Mouse (Mus musculus): ENCODE results near the gene Gfra4. TPM values are rescaled to one million over a fixed set of nuclear protein-coding genes. Genes with fewer than 3 reads are reported as not detected.

Gene Gfra4
- total and polyA plus RNA-seq, 3 experiments: 7.2 to 21.3 (median 8.4) TPM

GRCm38 (mm10) chr2:131080507-131080906 is 37.6 kb upstream of the Gfra4 start:
- H3K4me1 ChIP-seq (ENCODE audit: control insufficient read depth, insufficient read depth, low read length): no peaks in the 10 kb centered on the region
- H3K4me3 ChIP-seq: no peak overlapping the region
- 64% methylated on average over 5 of the region's 5 CpGs for WGBS
- H3K36me3 ChIP-seq (ENCODE audit: control insufficient read depth, insufficient read depth, low read length): no peaks in the 10 kb centered on the region
- no peak overlapping the region for H3K9ac ChIP-seq (ENCODE audit: low read depth, low read length)
- H3K79me2 ChIP-seq (replicated peaks; ENCODE audit: control insufficient read depth, insufficient read depth, low read length): no peaks in the 10 kb centered on the region
- intact Hi-C loops (cut with DNase I): no loop called here
- no peak for TF ChIP-seq CTCF (IDR thresholded peaks at IDR 0.05)
- TF ChIP-seq EP300 (IDR thresholded peaks at IDR 0.05; ENCODE audit: insufficient read depth, low read depth, low read length): no peak
- TF ChIP-seq POLR2A (IDR thresholded peaks at IDR 0.05; ENCODE audit: insufficient read depth, low read depth, low read length): no peak
- DNase-seq: no peak
- H3K27ac ChIP-seq: no peak overlapping the region
- H3K27me3 ChIP-seq (ENCODE audit: control insufficient read depth, insufficient read depth, low read length): no peaks in the 10 kb centered on the region

DNA sequence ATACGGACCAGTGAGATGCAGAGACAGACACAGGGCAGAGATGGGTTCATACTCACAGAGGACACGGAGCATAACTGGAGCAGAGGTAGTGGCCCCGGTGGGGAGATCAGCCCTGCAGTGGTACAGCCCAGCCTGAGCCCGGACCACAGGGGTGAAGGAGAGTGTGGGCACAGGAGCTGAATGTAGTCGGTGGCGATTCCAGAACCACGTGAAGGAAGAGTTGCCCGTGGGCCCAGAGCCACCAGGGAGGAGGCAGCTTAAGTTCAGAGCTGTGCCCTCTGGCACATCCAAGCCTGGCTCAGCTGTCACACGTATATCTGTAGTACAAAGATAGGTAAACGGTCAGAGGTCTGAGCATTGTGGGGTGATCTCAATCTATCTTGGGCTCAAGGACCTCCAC is 29.6 kb upstream of the Gfra4 start:
- intact Hi-C loops (cut with DNase I): no loop called here
- Histone ChIP-seq H3K27me3 (ENCODE audit: control insufficient read depth, insufficient read depth, low read length) (no peaks in the 10 kb centered on the region), H3K4me1 (ENCODE audit: control insufficient read depth, insufficient read depth, low read length) (no peaks in the 10 kb centered on the region), H3K36me3 (ENCODE audit: control insufficient read depth, insufficient read depth, low read length) (no peaks in the 10 kb centered on the region), H3K4me3 (no peak overlapping the region), H3K9ac (ENCODE audit: low read depth, low read length) (no peak overlapping the region), H3K79me2 (replicated peaks; ENCODE audit: control insufficient read depth, insufficient read depth, low read length) (no peaks in the 10 kb centered on the region), H3K27ac (no peak overlapping the region)
- 87% methylated on average over 10 of the region's 10 CpGs for WGBS
- TF ChIP-seq POLR2A (IDR thresholded peaks at IDR 0.05; ENCODE audit: insufficient read depth, low read depth, low read length): no peak
- no peak for TF ChIP-seq EP300 (IDR thresholded peaks at IDR 0.05; ENCODE audit: insufficient read depth, low read depth, low read length)
- no peak for TF ChIP-seq CTCF (IDR thresholded peaks at IDR 0.05)
- DNase-seq: no peak

- Histone ChIP-seq H3K4me1 (ENCODE audit: control insufficient read depth, insufficient read depth, low read length) (0 out of 2 replicates have a peak, but pooled peaks cover 1% of the 10 kb centered on the region), H3K27me3 (ENCODE audit: control insufficient read depth, insufficient read depth, low read length) (peaks cover 1% of the 10 kb centered on the region; the same call in 1 of the 2 replicates), H3K36me3 (ENCODE audit: control insufficient read depth, insufficient read depth, low read length) (no peaks in the 10 kb centered on the region), H3K27ac (no peak overlapping the region), H3K9ac (ENCODE audit: low read depth, low read length) (no peak overlapping the region), H3K79me2 (replicated peaks; ENCODE audit: control insufficient read depth, insufficient read depth, low read length) (no peaks in the 10 kb centered on the region), H3K4me3 (no peak overlapping the region)
- no peak for DNase-seq
- TF ChIP-seq CTCF (IDR thresholded peaks at IDR 0.05) (no peak), POLR2A (IDR thresholded peaks at IDR 0.05; ENCODE audit: insufficient read depth, low read depth, low read length) (no peak), EP300 (IDR thresholded peaks at IDR 0.05; ENCODE audit: insufficient read depth, low read depth, low read length) (no peak)
- 60% methylated on average over 6 of the region's 6 CpGs for WGBS
- intact Hi-C loops (cut with DNase I): no loop called here
Measured at GRCm38 (mm10) chr2:131067481-131067880, 24.6 kb upstream of the Gfra4 start.

DNA sequence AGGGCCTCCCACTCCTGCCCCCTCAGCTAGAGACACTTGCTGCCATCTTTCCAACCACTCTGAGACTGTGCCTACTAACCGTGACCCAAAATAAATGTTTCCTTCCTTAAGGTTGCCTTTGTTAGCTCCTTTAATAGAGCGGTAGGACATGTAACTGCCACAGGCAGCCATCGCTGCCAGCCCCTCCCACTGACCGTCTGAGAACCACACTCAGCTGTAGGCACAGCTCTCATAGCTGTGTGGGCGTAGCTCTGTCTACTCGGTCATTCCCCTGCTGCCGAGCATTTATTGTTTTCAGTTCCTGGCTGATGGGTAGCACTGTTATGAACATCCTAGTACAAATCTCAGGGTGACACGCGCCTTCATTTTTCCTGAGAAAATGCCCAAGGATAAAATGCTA is 23.5 kb upstream of the Gfra4 start:
- no peak overlapping the region for H3K27ac ChIP-seq
- peaks cover 1% of the 10 kb centered on the region; the same call in 1 of the 2 replicates for H3K27me3 ChIP-seq (ENCODE audit: control insufficient read depth, insufficient read depth, low read length)
- no peaks in the 10 kb centered on the region for H3K36me3 ChIP-seq (ENCODE audit: control insufficient read depth, insufficient read depth, low read length)
- H3K4me1 ChIP-seq (ENCODE audit: control insufficient read depth, insufficient read depth, low read length): peaks cover 1% of the 10 kb centered on the region; the same call in 1 of the 2 replicates
- 64% methylated on average over 9 of the region's 9 CpGs for WGBS
- no peak overlapping the region for H3K4me3 ChIP-seq
- no peak overlapping the region for H3K9ac ChIP-seq (ENCODE audit: low read depth, low read length)
- intact Hi-C loops (cut with DNase I): no loop called here
- no peaks in the 10 kb centered on the region for H3K79me2 ChIP-seq (replicated peaks; ENCODE audit: control insufficient read depth, insufficient read depth, low read length)
- TF ChIP-seq CTCF (IDR thresholded peaks at IDR 0.05) (no peak), EP300 (IDR thresholded peaks at IDR 0.05; ENCODE audit: insufficient read depth, low read depth, low read length) (no peak), POLR2A (IDR thresholded peaks at IDR 0.05; ENCODE audit: insufficient read depth, low read depth, low read length) (no peak)
- DNase-seq: no peak

DNA sequence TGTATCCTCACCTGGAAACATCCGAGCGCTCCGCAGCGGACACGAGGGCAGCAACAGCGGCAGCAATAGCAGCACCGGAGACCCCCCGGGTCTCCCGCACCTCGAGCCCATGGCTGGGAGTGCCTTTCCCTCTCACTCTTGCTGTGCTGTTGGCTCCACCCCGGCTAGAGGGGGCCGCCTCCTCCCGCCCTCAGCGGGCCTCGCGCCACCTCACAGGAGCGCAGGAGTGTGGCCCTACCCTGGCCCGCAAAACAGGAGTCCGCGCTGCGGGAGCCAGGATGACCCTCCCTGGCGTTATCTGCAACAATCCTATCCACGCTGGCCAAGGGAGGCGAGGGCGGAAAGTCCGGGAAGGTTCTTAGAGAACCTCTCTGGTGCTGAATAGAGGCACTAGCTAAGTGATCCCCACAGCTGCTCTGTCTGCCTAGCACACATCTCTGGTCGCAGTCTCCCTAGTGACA is 20.5 kb upstream of the Gfra4 start, which contains the start of gene Adam33:
TSS of gene Adam33 (minus strand) at position 411 of the 461 bp plus-strand sequence.
- H3K4me1 ChIP-seq (ENCODE audit: control insufficient read depth, insufficient read depth, low read length): peaks cover 8% of the 10 kb centered on the region
- intact Hi-C loops (cut with DNase I): no loop called here
- no peak within 1 kb of the TSS for H3K9ac ChIP-seq (ENCODE audit: low read depth, low read length)
- no peak within 1 kb of the TSS for H3K27ac ChIP-seq
- DNase-seq: peak in 1 of 2 experiments; percentile 39
- peaks cover 1% of the 10 kb centered on the region; the same call in 1 of the 2 replicates for H3K27me3 ChIP-seq (ENCODE audit: control insufficient read depth, insufficient read depth, low read length)
- TF ChIP-seq CTCF (IDR thresholded peaks at IDR 0.05) (no peak), POLR2A (IDR thresholded peaks at IDR 0.05; ENCODE audit: insufficient read depth, low read depth, low read length) (no peak), EP300 (IDR thresholded peaks at IDR 0.05; ENCODE audit: insufficient read depth, low read depth, low read length) (no peak)
- no peak within 1 kb of the TSS for H3K4me3 ChIP-seq
- H3K36me3 ChIP-seq (ENCODE audit: control insufficient read depth, insufficient read depth, low read length): no peaks in the 10 kb centered on the region
- 6% methylated on average over 23 of the region's 27 CpGs for WGBS
- no peaks in the 10 kb centered on the region for H3K79me2 ChIP-seq (replicated peaks; ENCODE audit: control insufficient read depth, insufficient read depth, low read length)

DNA sequence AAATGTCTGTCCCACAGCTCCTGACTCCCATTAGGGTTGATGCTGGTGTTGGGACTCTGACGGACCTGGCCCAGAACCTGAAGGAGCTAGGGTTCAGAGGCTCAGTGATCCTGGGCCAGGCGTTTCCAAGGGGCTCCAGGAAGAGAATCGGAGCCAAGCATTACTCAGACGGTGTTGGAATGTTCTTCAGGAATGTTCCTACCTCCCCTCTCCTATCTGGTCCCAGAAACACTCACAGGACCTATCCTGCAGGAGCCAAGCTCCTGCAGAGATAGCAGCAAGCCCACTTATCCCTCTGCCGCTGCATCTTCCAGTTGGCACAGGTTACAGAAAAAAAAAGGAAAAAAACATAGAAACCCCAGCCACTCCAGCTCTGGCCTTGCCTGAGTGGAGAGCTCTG is 18.7 kb upstream of the Gfra4 start:
- WGBS: 25% methylated on average over 5 of the region's 5 CpGs
- Histone ChIP-seq H3K4me3 (no peak overlapping the region), H3K4me1 (ENCODE audit: control insufficient read depth, insufficient read depth, low read length) (peaks cover 8% of the 10 kb centered on the region), H3K36me3 (ENCODE audit: control insufficient read depth, insufficient read depth, low read length) (no peaks in the 10 kb centered on the region), H3K27ac (no peak overlapping the region), H3K79me2 (replicated peaks; ENCODE audit: control insufficient read depth, insufficient read depth, low read length) (no peaks in the 10 kb centered on the region), H3K9ac (ENCODE audit: low read depth, low read length) (no peak overlapping the region), H3K27me3 (ENCODE audit: control insufficient read depth, insufficient read depth, low read length) (peaks cover 1% of the 10 kb centered on the region; the same call in 1 of the 2 replicates)
- intact Hi-C loops (cut with DNase I): no loop called here
- no peak for DNase-seq
- TF ChIP-seq CTCF (IDR thresholded peaks at IDR 0.05) (no peak), EP300 (IDR thresholded peaks at IDR 0.05; ENCODE audit: insufficient read depth, low read depth, low read length) (no peak), POLR2A (IDR thresholded peaks at IDR 0.05; ENCODE audit: insufficient read depth, low read depth, low read length) (no peak)

All from heart, adult 2 months (tissue).